Mouse (Mus musculus): ENCODE data around the gene Cdkl3.

Cdkl3 gene

DNA sequence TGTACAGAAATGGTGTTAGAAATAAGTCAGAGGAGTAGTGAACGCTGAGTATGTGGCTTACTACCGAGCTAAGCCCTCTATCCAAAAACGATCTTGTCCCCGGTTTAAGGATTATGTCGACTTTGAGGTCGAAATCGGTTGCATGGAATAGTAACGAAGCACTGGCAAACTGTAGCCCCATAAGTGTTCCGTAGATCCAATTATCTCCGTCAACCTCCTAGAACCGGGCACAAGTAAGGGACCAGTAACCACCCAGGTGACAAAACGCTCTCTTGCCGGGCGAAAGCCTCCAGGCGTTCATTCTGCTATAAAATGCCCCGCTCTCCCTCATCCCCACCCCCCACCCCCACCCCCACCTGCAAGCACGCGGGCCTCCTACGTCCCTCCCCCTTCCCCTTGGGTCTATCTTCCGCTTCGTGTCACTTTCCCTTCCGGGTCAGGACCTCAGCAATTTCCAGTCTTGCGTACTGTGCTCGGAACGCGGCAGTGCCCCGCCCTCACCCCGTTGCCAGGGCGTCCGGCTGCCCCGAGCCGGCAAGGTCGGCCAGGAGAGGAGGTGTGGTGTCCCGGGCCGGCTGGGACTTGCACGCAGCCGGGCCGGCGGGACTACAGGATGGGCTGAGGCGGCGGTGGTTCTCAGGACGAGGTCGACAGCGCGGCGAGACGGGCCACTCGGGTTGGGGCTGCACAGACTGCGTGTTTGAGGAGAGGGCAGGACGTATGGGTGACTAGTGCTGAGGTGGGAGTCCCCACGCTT lies at the start of gene Cdkl3:
Gene Cdkl3 (plus strand): TSS at position 450 of the 757 bp plus-strand sequence.
- DNase-seq, result peak; percentile 98

GRCm38 (mm10) chr11:51956112-51956511 lies 47.9 kb upstream of the Cdkl3 start:
- DNase-seq, result no peak

GRCm38 (mm10) chr11:51957760-51958159 lies 46.3 kb upstream of the Cdkl3 start:
- no peak for DNase-seq

DNA sequence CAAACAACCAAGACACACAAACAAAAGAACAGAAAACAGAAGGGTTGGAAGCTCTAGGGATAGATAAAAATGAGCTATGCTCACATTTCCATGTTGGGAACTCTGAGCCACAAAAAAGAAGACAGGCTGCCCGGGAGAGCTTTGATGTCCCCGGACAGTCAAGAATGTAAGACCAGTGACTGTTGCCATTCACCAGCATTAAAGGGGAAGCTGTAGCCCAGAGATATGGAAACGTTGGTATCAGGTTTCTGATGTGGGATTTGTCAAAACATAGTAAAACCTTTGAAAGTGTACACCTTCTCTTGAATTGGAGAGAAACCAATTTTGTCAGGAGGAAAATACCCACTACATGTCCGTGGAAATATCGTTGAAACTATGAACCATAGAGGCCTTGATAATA lies 44.5 kb upstream of the Cdkl3 start:
- no peak for DNase-seq

GRCm38 (mm10) chr11:51960061-51960460 lies 44.0 kb upstream of the Cdkl3 start:
- no peak for DNase-seq

DNA sequence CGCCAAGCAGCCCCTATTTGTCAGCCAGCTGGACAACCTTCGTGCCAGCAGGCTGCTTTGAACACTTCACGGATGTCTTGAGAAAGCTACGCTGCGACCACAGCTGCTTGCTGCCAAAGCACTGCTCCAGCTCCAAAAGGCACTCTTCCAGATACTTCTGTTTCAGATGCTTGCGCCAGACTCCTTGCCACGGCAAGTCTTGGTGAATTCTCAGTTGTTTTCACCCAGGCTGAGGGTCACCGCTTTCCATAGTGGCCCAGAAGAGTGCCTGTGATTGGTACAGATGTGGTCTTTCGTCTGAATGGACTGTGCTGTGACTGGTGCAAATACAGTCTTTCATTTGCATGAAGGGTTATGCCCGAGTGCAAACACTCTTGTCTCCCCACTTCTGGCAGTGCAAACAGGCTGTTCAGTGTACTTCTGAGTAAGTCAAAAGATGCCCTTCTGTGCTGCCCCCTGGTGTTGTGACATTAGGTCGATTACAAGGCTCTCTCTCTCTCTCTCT lies 43.0 kb upstream of the Cdkl3 start:
- no peak for DNase-seq

DNA sequence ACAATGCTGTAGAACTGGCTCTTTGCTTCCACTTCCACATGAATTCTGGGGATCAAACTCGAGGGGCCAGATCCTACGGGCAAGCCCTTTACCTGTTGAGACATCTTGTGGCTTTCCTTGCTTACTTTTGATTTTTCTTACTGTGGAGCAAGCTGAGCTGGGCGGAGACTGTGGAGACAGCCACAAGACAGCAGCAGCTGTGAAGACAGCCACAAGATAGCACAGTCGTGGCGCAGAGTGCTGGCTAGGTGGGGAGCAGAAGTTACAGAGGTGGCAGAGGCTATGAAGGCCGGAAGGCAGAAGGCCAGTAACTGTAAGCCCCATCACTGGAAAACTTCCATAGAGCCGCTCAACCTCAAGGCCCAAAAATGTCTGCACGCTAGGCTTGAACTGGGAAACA lies 42.3 kb upstream of the Cdkl3 start:
- DNase-seq, result no peak

GRCm38 (mm10) chr11:51962277-51962676 lies 41.7 kb upstream of the Cdkl3 start:
- DNase-seq, result no peak

DNA sequence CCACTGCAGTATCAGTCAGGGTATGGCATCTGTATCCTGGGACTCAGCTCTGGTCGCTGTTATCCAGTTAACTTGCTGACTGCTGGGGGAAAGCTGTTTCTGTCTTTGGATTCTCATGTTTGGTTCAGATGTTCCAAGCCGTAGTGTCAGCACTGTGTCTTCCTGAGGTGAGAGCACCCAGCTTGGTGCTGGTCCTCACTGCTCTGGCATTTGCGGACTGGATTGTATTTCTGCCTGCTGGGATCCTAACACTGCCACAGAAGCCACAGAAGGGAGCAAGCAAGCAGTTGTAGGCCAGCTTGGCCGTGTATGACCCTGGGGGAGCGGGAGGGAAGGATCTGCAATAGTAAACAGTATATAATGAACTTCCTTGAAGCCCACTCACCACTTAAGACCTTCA lies 37.4 kb upstream of the Cdkl3 start:
- DNase-seq, result no peak

GRCm38 (mm10) chr11:51967443-51968401 lies 36.3 kb upstream of the Cdkl3 start, which contains the start of gene Cdkn2aipnl:
Gene Cdkn2aipnl (plus strand): TSS chr11:51967661.
- DNase-seq, result peak; percentile 96

DNA sequence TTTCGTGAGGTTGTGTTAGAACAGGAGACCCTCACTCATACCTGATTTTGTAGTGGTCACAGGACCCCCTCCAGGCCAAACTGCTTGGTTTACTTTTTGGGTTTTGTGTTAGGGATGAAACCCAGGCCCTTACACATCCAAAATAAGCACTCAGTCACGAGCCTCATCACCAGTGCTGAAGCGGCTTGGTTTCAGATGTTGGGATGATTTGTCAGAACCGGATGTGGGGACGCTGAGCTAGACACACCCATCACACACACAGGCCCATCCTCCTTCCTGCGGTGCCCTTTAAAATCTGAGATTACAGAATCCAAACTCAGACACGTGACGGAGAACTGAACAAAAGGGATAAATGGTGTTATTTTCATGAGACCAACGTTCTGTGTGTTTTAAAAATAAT lies 35.1 kb upstream of the Cdkl3 start:
- no peak for DNase-seq

DNA sequence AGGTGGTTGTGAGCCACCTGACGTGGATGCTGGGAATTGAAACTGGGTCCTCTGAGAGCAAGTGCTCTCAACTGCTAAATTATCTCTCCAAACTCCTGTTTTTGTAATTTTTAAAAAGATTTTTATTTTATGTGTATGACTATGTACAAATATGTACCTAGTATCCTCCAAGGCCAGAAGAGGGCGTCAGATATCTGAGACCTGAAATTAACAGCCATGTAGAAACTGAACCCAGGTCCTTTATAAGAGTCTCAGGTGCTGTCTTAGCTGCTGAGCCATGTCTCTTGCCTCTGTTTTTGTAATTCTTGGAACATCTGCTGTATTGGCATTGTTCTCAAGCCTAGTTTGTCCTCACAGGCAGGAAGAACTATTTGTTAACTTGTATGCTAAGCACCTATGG lies 34.5 kb upstream of the Cdkl3 start:
- no peak for DNase-seq

DNA sequence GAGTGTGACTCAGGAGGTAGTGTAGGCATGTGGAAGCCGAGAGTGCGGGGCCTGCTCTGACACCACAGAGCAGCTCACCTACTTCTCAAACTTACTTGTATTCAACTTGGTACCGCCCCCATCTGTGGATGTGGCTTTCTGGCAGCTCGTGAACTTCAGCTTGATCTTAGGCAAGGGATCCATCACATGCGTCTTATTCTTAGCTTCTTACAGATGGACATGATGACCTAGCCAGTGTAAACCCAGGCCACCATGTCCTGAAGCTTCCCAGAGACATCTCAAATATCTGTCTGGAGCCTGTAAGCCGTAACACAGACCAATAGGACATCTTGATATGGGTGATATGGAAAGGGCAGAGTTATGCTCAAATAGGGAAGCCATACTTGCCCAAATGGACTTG lies 32.4 kb upstream of the Cdkl3 start:
- no peak for DNase-seq

GRCm38 (mm10) chr11:51999611-52000289 lies 4.3 kb upstream of the Cdkl3 start:
- peak; percentile 81 for DNase-seq

GRCm38 (mm10) chr11:52000290-52000962 lies 3.6 kb upstream of the Cdkl3 start, which contains the start of gene Ube2b:
Gene Ube2b (minus strand): TSS chr11:52000762.
- peak; percentile 99 for DNase-seq

DNA sequence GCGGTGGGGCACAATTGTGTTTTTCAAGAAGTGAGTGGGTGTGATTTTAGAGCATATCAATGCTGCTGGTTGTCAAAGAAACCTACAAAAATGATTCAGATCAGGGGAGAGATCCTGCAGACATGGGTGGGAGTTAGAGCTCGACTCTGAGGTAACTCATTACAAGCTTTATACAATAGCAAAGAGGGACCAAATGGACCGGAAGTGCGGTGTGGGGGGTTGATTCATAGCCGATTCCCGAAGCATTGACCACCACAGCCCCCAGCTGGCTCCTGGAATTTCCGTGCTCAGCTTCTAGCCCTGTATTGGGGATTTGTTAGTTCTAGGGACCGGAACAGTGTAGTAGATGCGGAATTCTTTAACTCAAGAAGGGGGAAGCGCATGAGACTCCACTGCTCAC lies 2.7 kb upstream of the Cdkl3 start:
- DNase-seq, result no peak

DNA sequence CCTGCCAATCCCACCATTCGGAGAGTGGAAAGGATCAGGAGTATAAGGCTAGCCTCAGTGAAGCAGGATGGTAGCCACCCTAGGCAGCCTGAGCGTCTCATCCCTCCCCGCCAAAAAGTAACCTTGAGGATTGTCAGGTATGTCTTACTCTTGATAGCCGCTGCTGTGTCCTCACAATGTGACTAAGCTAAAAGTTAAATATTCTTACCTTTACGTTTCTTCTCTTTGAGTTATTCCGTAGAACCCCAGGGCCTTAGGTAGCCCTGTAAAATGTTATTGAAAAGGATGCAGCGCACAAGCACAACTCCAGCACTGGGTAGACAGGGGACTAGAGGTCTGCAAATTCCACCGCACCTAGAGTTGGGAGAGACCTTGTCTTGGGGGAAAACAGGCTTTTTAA lies 2.2 kb upstream of the Cdkl3 start:
- no peak for DNase-seq

- no peak for DNase-seq
These were observed 1.0 kb upstream of the Cdkl3 start for GRCm38 (mm10) chr11:52002842-52003504.

DNA sequence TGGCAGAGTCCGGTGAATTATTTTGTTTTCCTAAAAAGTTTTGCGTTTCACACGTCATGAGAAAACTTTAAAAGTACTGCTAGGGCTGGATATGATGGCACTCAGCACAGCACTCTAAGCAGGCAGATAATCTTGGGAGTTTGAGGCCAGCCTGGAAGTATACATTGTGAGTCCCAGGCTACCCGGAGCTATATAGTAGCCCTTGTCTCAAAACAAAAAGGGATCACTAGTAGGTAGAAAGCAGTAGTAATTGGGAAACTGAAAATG lies 583 bp upstream of the Cdkl3 start:
- DNase-seq, result no peak

DNA sequence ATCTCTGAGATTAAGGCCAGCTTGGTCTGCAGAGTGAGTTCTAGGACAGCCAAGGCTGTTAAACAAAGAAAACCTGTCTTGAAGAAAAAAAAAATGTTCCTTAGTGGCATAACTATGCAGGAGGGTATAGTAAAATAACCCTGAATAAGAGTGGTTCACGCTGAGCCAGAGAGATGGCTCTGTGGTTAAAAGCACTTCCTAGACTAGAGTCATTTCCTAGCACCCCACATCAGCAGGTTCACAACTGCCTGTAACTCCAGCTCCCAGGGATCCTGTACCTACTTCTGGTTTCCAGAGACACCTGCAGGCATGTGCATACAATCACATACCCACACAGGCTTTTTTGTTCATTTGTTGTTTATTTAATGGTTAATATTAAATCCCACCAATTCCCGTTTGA lies 1.6 kb downstream of the Cdkl3 start:
- no peak for DNase-seq

GRCm38 (mm10) chr11:52011011-52011410 lies 7.0 kb downstream of the Cdkl3 start:
- DNase-seq, result no peak

- DNase-seq, result no peak
These were observed 7.5 kb downstream of the Cdkl3 start for GRCm38 (mm10) chr11:52011541-52011940.

All from embryo, embryonic 11 days (tissue).